Mouse (Mus musculus): Measurements from ENCODE around the gene Inf2.

Inf2 gene

DNA sequence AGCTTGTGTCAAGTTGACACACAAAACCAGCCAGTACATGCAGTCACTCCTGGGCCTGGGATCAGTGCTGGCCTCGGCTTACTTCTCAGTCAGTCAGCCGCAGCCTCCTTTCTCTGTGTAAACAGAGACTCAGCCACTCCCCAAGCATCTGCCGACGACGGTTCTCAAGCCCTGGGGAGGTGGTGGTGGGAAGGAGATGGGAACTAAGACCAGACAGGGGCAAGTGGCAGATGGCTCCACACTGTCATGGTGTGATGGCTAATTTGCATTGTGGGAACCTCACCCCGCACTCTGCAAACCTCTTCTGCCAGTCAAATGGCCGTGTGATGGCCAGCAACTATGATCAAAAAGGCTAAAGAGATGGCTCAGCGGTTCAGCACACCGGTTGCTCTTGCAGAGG lies 28.1 kb downstream of the Inf2 start:
- in situ Hi-C loops (cut with MboI; ENCODE audit: low pct_unique_long_range_greater_than_20kb in 1 of 2, low sequenced_read_pairs in 2 of 2, unreplicated experiment in 1 of 2) = loop anchor here (5.0 to 10.0 kb wide), 2 partner anchors 62 to 64 kb away; no protein-coding TSS in a partner anchor

DNA sequence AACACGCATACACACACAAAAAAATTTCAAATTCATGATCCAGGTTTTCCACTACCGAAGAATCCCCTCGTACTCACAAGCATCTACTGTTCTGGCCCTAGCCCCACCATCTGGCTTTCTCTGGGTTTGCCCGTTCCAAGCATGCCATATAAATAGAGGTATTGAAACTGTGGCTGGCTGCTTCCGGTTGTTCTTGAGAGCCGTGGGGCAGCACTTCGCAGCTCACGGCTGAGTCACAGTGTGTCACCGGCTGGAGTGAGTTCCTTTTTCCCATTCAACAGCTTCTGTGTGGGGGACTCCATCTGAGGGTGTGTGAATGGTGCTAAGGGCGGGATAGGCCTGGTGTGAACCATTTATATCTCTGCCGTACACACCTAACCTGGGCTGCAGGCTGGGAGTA lies 28.6 kb downstream of the Inf2 start:
- in situ Hi-C loops (cut with MboI; ENCODE audit: low pct_unique_long_range_greater_than_20kb in 1 of 2, low sequenced_read_pairs in 2 of 2, unreplicated experiment in 1 of 2) = loop anchor here (5.0 to 10.0 kb wide), 2 partner anchors 62 to 65 kb away; no protein-coding TSS in a partner anchor

DNA sequence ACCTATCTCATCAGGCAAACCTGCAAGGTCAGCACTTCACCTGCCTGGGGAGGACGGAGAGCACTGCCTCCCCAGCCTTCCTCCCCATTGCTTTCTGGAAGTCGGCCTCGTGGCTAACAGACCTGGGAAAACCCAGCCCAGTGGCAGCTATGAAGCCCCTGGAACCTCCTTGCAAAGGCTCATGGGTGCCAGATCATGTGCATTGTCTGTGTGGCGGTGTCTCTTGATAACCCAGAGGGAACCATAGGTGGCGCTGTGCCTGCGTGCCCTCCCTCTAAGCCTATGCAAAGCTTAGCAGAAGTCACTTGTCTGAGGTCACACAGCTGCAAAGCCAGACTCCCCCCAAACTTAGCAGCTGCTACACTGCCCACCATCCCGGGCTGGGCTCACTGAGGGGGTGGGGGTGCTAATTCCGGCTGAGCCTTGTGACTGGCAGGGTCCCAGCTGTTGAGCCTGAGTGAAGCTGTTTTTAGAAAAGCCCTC lies 29.4 kb downstream of the Inf2 start:
- in situ Hi-C loops (cut with MboI; ENCODE audit: low pct_unique_long_range_greater_than_20kb in 1 of 2, low sequenced_read_pairs in 2 of 2, unreplicated experiment in 1 of 2) = loop anchor here (5.0 to 10.0 kb wide), 2 partner anchors 63 to 66 kb away; no protein-coding TSS in a partner anchor

DNA sequence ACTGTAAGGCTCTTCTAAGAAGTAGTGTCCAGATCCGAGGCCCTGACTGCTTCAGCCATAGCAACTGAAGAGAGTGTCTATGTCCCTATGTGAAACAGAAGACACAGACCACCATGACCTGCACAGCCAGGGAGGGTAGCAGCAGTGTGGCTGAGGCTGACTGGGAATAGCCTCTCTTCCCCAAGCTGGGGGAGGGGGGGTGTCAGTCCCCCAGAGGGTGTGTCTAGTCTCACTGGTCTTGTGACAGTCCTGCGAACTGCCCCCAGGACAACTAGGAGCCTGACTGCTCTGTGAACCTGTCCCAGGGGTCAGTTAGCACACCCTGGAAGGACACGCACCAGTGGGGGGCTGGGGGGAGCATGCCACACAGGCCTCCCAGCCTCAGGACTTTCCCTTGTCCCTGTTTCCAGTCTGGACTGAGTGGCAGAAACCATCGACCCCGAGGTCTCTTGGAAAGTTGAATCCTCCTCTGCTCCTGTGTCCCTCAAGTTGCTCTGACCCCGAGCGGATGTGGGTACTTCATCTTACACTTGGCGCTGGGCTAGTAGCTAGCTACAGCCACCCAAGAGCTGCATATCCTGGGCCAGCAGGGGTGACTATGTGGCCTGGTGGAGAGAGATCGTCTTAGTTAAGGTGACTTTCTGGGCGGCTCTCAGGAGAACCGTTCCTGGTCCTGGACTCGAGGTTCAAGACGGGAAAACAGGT lies 30.5 kb downstream of the Inf2 start:
- in situ Hi-C loops (cut with MboI; ENCODE audit: low pct_unique_long_range_greater_than_20kb in 1 of 2, low sequenced_read_pairs in 2 of 2, unreplicated experiment in 1 of 2) = loop anchor here (5.0 to 10.0 kb wide), 2 partner anchors 64 to 67 kb away; no protein-coding TSS in a partner anchor

DNA sequence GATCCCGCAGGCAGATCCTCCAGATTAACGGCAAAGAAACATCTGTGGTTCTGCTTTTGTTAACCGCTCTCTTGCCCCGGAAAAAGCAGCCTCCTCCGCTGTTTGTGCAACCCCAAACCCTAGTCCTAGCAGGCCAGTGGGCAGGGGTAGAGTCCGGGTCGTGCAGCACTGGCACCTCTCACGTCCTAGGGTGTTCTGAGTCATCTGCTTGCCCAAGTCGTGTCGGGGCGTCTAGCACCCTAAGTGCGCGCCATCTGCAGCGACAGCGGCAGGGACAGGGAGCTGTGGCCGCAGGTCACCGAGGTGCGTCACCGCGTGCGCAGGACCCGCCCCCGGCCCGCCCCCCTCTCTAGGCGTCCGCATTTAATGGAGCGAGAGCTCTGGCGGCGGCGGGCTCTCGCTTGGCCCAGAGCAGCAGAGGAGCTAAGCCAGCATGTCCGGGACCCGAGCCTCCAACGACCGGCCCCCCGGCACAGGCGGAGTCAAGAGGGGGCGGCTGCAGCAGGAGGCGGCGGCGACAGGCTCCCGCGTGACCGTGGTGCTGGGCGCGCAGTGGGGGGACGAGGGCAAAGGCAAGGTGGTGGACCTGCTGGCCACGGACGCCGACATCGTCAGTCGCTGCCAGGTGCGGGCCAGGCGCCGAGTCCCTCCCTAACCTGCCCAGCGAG lies 31.2 kb downstream of the Inf2 start, which contains the start of gene Adssl1:
TSS of gene Adssl1 (plus strand) at position 360 of the 668 bp plus-strand sequence.
- in situ Hi-C loops (cut with MboI; ENCODE audit: low pct_unique_long_range_greater_than_20kb in 1 of 2, low sequenced_read_pairs in 2 of 2, unreplicated experiment in 1 of 2) = loop anchor here (5.0 to 10.0 kb wide), 2 partner anchors 65 to 68 kb away; no protein-coding TSS in a partner anchor

DNA sequence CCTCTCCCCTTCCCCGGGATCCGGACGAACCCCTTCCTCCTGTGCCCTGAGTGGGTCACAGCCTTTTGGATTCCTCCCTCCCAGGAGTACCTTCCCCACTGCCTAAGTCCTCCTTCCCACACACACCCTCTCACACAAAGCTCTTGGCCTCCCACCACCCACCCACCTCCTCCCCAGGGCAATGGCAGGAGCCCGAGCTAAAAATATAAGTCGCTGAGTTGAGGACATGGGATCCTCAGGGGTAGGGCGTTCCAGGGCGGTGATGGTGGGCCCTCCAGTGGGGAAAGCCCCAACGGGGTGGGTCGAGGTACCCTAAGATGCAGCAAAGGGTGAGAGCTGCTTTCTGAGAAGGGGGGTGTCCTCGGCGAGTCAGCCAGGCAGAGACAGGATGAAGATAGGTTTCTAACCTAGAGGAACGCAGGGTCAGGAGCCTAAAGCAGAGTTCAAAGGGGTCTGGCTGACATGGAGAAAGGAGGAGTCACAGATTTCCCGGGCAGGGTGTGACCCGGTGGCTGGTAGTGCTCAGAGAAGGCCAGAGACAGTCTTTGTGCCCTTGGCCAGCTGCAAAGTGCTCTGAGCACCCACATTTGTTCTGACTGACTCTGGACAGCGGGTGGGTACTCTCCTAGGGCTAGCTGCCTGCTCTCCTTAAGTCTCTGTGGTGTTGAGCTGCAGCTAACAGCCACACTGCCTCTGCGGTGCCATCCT lies 31.9 kb downstream of the Inf2 start:
- in situ Hi-C loops (cut with MboI; ENCODE audit: low pct_unique_long_range_greater_than_20kb in 1 of 2, low sequenced_read_pairs in 2 of 2, unreplicated experiment in 1 of 2) = no loop called here

DNA sequence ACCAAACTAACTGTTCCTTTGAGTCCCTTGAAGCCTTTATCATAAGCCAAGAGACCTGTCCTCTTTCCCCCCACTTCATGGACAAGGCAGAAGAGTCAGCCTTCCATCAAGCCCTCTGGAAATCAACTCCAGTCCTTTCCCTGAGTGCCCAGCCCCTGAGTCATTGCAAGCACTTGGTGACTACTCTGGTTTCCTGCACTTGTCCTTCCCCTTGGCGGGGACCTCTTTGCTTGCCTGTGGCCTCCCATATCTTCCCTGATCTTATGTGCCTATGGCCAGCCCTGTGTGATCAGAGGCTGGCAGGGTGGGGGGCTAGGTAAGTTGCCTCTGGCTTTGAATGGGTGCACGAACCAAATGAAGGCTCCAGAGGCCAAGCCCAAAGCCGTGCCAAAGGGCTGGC lies 33.3 kb downstream of the Inf2 start:
- in situ Hi-C loops (cut with MboI; ENCODE audit: low pct_unique_long_range_greater_than_20kb in 1 of 2, low sequenced_read_pairs in 2 of 2, unreplicated experiment in 1 of 2) = no loop called here

DNA sequence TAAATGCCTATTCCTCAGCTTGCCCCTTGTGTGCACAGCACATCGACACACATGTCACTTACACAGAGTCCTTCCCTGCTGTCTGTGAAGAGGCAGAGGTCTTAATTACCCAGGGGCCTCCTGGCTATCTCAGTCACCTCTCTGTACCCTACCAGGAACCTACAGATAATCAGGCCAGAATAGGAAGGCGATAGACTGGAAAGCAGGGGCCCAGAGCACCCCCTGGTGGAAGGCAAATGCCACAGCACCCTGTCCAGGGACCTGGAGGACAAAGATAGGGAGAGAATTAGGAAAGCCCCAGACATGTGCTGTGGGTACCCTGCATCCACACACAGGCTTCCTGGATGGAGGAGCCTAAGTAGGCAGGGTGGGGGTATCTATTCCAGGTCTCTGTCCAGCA lies 35.2 kb downstream of the Inf2 start:
- in situ Hi-C loops (cut with MboI; ENCODE audit: low pct_unique_long_range_greater_than_20kb in 1 of 2, low sequenced_read_pairs in 2 of 2, unreplicated experiment in 1 of 2) = no loop called here

DNA sequence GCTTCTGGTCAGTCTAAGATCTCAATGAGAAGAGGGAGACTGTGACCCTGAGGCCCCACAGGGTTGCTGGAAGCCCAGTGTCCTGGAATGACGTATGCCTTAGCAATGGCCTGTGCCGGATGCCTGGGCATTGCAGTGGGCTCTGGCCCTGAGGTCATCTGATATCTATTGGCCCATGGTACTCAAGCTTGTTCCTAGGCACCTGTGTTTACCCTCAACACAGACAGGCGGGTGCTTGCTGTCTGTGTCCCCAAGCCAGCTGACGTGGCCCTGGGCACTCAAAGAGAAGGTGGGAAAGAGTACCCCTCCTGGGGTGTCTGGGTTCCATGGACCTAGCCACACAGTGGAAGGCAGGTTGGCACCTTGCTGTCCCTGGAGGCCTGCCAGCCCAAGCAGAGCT lies 37.1 kb downstream of the Inf2 start:
- in situ Hi-C loops (cut with MboI; ENCODE audit: low pct_unique_long_range_greater_than_20kb in 1 of 2, low sequenced_read_pairs in 2 of 2, unreplicated experiment in 1 of 2) = no loop called here

DNA sequence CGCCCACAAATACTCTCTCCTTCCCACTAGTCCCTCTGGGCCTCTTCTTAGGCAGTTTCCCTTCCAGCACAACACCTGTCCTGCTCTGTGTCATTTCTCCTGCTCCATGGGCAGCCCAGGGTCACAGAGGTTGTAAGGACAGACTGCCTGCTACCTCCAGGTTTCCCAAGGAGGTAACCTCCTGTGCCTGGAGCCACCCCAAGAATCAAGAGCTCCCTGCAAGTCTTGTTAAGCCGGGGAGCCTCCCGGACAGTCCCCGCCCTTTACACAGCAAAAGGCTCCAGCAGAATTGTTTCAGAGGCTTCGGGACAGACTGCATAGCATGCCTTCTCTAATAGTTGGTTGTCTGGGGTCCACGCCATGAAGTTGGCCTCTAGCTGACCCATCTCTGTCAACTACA lies 37.9 kb downstream of the Inf2 start:
- in situ Hi-C loops (cut with MboI; ENCODE audit: low pct_unique_long_range_greater_than_20kb in 1 of 2, low sequenced_read_pairs in 2 of 2, unreplicated experiment in 1 of 2) = no loop called here

DNA sequence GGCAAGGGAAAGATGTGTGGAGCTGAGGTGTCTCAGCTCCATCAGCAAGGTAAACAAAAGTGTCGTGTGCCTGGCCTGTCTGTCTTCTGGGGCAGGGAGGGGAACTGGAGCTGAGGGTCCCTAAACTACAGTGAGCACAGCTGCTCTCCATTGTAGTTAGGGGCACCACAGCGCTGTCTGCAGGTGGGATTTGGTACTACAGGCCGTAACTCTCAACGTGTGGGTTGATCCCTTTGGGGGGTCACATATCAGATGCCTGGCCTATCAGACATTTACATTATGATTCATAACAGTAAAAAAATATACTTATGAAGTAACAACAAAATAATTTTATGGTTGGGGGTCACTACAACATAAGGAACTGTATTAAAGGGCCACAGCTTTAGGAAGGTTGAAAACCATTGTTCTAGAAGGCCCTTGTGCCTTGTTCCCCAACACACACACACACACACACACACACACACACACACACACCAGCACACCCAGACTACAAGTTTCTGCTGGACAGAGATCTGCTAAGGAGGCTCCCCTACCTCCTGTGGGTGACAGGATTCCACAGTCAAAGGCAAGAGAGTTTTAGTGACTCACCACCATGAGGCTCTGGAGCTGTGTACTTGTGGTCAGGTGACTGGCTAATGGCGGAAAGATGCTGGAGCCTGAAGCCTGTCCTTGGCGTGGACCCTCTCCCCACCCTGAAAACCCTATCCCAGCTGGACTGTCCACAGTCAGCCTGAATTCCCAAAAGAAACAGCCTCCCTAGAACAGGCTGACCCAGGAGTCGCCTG lies 38.7 kb downstream of the Inf2 start:
- in situ Hi-C loops (cut with MboI; ENCODE audit: low pct_unique_long_range_greater_than_20kb in 1 of 2, low sequenced_read_pairs in 2 of 2, unreplicated experiment in 1 of 2) = no loop called here

DNA sequence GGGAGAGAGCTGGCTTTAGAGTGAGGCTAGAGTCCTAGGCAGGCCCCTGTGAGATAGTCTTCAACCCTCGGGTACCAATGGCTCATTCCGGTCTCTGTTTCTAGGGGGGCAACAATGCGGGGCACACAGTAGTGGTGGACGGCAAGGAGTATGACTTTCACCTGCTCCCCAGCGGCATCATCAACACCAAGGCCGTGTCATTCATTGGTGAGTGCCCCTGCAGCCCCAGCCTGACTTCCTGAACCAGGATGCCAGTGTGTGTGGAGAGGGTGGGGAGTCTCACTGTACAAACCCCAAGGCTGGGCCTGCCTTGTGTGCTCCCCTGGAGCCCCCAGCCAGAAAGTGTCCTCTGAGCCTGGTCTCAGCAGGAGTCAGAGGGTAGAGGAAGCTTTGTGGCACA lies 39.6 kb downstream of the Inf2 start:
- in situ Hi-C loops (cut with MboI; ENCODE audit: low pct_unique_long_range_greater_than_20kb in 1 of 2, low sequenced_read_pairs in 2 of 2, unreplicated experiment in 1 of 2) = no loop called here

DNA sequence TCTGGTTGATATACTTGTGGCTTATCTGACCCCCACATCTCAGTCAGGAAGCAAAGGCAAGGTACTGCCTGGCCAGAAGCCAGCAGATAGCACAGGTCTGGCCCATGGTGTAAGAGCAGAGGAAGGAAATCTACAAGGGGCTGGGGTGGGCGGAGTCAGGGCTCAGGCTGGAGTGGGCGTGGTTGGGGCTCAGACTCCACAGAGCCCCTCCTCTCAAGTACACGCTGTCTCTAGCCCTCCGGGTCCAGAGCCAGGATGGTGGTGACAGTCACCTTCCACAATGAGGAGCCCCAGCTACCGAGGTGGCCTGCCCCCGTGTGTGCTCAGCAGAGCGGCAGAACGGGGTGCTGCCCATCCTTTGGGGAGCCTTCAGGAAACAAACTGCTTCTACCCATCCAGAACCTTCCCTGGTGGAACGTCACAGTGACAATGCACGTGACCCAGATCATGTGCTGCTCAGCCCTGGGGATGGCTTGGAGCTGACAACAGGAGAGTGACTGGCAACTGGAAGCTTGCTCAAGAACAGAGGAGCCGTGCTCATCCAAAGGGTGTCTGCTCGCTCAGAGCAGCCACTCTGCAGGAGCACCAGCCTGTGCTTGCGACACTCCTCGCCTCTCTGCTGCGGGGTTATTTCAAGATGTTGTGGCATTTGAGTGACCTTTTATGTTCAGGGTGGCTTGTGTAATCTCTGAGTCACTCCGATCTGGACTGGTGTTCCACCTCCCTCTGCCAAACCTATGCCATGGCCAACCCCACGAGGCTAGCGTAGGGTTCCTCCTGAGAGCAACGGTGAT lies 40.5 kb downstream of the Inf2 start:
- in situ Hi-C loops (cut with MboI; ENCODE audit: low pct_unique_long_range_greater_than_20kb in 1 of 2, low sequenced_read_pairs in 2 of 2, unreplicated experiment in 1 of 2) = no loop called here

DNA sequence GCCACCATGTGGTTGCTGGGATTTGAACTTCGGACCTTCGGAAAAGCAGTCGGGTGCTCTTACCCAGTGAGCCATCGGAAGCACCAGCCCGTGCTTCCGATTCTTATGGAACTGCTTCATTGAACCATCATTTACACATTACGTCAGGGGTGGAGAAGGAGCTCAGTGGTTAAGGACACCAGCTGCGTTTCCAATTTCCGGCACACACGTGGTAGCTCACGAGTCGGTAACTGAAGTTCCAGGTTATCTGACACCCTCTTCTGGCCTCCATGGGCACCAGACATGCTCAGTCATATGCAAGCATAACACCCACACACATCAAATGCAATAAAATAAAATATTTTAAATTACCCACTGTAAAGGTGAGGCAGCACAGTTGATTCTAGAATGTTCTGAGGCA lies 41.4 kb downstream of the Inf2 start:
- in situ Hi-C loops (cut with MboI; ENCODE audit: low pct_unique_long_range_greater_than_20kb in 1 of 2, low sequenced_read_pairs in 2 of 2, unreplicated experiment in 1 of 2) = no loop called here

DNA sequence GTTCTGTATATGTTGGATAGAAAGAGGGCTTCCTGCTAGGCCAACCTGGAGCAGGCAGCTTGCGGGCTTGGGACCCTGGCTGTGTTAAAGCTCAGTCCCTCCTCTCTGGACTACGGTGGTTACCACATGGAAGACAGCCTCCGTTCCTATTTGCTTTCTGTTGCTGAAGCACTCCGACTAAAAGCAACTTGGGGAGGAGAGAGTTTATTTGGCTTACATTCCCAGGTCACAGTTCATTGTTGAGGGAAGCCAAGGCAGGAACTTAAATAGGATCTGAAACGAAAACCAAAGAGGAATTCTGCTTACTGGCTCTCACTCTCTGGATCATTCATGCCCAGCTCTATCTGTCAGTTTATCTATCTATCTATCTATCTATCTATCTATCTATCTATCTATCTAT lies 42.2 kb downstream of the Inf2 start:
- in situ Hi-C loops (cut with MboI; ENCODE audit: low pct_unique_long_range_greater_than_20kb in 1 of 2, low sequenced_read_pairs in 2 of 2, unreplicated experiment in 1 of 2) = no loop called here

DNA sequence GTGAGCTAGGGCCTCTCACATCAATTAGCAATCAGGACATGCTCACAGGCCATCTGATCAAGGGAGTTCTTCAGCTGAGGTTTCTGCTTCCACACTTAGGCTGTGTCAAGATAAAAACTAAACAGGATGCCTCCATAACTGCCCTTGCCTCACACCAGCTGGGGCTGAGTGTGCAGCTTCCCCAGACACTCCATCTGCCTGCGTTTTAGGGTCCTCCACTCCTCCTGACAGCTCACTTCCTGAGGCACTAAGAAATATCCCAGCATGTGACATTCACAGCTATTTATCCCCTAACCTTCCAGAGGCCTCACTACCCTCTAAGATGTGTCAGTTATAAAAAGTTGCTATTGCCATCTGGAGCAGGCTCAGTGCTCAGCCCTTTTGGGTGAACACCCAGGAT lies 42.9 kb downstream of the Inf2 start:
- in situ Hi-C loops (cut with MboI; ENCODE audit: low pct_unique_long_range_greater_than_20kb in 1 of 2, low sequenced_read_pairs in 2 of 2, unreplicated experiment in 1 of 2) = no loop called here

DNA sequence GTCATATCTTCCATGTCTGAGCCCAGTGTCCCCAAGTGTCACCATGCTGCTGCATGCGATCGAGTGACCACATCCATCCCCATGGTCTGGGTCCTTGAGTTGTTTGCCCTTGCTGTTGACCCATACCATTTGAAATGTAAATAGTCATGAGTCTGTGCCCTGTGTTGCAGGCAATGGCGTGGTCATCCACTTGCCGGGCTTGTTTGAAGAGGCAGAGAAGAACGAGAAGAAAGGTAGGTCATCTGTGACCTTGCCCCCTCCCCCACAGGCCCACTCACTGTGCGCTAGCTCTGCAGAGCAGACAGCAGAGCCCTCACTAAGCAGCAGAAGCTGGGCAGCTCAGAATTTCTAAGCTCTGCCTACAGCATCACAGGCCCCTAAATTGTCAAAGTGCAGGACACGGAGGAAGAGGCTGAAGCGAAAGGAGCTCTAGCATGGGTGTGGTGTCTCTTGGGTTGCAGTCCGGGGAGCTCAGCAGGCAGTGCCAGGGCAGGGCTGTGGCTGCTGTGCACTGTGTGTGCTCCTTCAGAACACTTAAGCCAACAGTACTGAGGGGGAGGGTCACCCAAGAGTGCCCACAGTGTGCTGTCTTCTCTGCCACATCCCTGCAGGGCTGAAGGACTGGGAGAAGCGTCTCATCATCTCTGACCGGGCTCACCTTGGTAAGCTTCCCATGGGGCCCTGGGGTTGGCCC lies 43.6 kb downstream of the Inf2 start:
- in situ Hi-C loops (cut with MboI; ENCODE audit: low pct_unique_long_range_greater_than_20kb in 1 of 2, low sequenced_read_pairs in 2 of 2, unreplicated experiment in 1 of 2) = no loop called here
